Mouse (Mus musculus): Measurements from ENCODE around the gene Ftsj1. TPM values are rescaled to one million over a fixed set of nuclear protein-coding genes. Genes with fewer than 3 reads are reported as not detected.

Gene Ftsj1
- polyA plus RNA-seq, 1 experiment from 2014 or later, result 44.3 TPM

- 89% methylated on average over 7 of the region's 7 CpGs for WGBS
- Histone ChIP-seq H3K4me1 (ENCODE audit: control insufficient read depth, insufficient read depth, low read length) (no peaks in the 10 kb centered on the region), H3K4me3 (ENCODE audit: low read depth, low read length) (no peak overlapping the region), H3K9ac (ENCODE audit: low read length) (no peak overlapping the region), H3K36me3 (ENCODE audit: control insufficient read depth, insufficient read depth, low read length) (no peaks in the 10 kb centered on the region), H3K4me2 (no peak overlapping the region), H3K27me3 (ENCODE audit: control insufficient read depth, insufficient read depth, low read length) (no peaks in the 10 kb centered on the region), H3K27ac (ENCODE audit: low read depth, low read length) (no peak overlapping the region), H3K9me3 (ENCODE audit: control insufficient read depth, low read length) (no peaks in the 10 kb centered on the region)
- ATAC-seq (ENCODE audit: low FRiP score) (no peak), DNase-seq (ENCODE audit: low spot score, missing footprints) (no peak)
Observed at GRCm38 (mm10) chrX:8223473-8223872, 28.7 kb downstream of the Ftsj1 start.

- Histone ChIP-seq H3K4me3 (ENCODE audit: low read depth, low read length) (no peak overlapping the region), H3K9me3 (ENCODE audit: control insufficient read depth, low read length) (no peaks in the 10 kb centered on the region), H3K27me3 (ENCODE audit: control insufficient read depth, insufficient read depth, low read length) (no peaks in the 10 kb centered on the region), H3K4me2 (no peak overlapping the region), H3K36me3 (ENCODE audit: control insufficient read depth, insufficient read depth, low read length) (no peaks in the 10 kb centered on the region), H3K27ac (ENCODE audit: low read depth, low read length) (no peak overlapping the region), H3K9ac (ENCODE audit: low read length) (no peak overlapping the region), H3K4me1 (ENCODE audit: control insufficient read depth, insufficient read depth, low read length) (no peaks in the 10 kb centered on the region)
- ATAC-seq (ENCODE audit: low FRiP score), result no peak
- 60% methylated on average over 7 of the region's 7 CpGs for WGBS
- no peak for DNase-seq (ENCODE audit: low spot score, missing footprints)
Observed at GRCm38 (mm10) chrX:8222678-8223421, 29.4 kb downstream of the Ftsj1 start.

- H3K27me3 ChIP-seq (ENCODE audit: control insufficient read depth, insufficient read depth, low read length), result no peaks in the 10 kb centered on the region
- no peaks in the 10 kb centered on the region for H3K36me3 ChIP-seq (ENCODE audit: control insufficient read depth, insufficient read depth, low read length)
- ATAC-seq (ENCODE audit: low FRiP score), result no peak
- no peak overlapping the region for H3K4me2 ChIP-seq
- no peak for DNase-seq (ENCODE audit: low spot score, missing footprints)
- H3K9ac ChIP-seq (ENCODE audit: low read length), result no peak overlapping the region
- no peak overlapping the region for H3K4me3 ChIP-seq (ENCODE audit: low read depth, low read length)
- H3K27ac ChIP-seq (ENCODE audit: low read depth, low read length), result no peak overlapping the region
- no peaks in the 10 kb centered on the region for H3K4me1 ChIP-seq (ENCODE audit: control insufficient read depth, insufficient read depth, low read length)
- 80% methylated on average over 3 of the region's 3 CpGs for WGBS
- H3K9me3 ChIP-seq (ENCODE audit: control insufficient read depth, low read length), result no peaks in the 10 kb centered on the region
Observed at GRCm38 (mm10) chrX:8222296-8222677, 29.9 kb downstream of the Ftsj1 start.

DNA sequence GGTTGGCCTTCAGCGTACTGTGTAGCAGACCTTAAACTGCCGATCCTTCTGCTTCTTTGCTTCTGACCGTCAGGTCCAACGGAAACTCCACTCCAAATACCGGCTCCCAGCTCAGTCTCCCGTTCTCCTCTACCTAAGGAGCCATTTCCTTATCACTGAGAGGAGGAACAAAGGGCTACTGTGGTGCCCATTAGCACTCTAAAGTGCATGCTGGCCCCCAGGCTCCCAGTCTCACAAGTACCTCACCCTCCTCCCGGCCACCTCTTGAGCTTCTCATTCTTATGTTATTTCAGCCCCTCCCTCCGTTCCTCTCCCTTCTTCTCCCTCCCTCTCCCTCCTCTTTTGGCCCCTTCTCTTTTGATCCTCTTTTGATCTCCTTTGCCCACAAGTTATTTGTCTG lies 32.6 kb downstream of the Ftsj1 start:
- Histone ChIP-seq H3K4me2 (no peak overlapping the region), H3K4me3 (ENCODE audit: low read depth, low read length) (no peak overlapping the region), H3K9ac (ENCODE audit: low read length) (no peak overlapping the region), H3K36me3 (ENCODE audit: control insufficient read depth, insufficient read depth, low read length) (no peaks in the 10 kb centered on the region), H3K4me1 (ENCODE audit: control insufficient read depth, insufficient read depth, low read length) (no peaks in the 10 kb centered on the region), H3K9me3 (ENCODE audit: control insufficient read depth, low read length) (no peaks in the 10 kb centered on the region), H3K27ac (ENCODE audit: low read depth, low read length) (no peak overlapping the region), H3K27me3 (ENCODE audit: control insufficient read depth, insufficient read depth, low read length) (no peaks in the 10 kb centered on the region)
- DNase-seq (ENCODE audit: low spot score, missing footprints) (no peak), ATAC-seq (ENCODE audit: low FRiP score) (no peak)
- 34% methylated on average over 8 of the region's 8 CpGs for WGBS

DNA sequence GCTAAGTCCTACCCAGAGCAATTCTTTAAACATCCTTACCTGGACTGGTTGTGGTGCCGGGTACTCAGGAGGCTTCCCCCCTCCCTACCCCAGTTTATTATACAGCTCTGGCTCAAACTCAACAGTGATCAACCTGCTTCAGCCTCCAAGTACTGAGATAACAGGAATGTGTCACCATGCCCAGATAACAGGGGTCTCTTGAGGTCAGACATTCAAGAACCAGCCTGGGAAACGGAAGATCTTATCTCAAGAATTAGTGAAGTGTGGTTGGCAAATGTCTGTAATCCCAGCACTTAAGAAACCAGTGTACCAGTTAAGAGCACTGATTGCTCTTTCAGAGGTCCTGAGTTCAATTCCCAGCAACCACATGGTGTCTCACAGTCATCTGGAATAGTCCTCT lies 34.1 kb downstream of the Ftsj1 start:
- Histone ChIP-seq H3K27ac (ENCODE audit: low read depth, low read length) (no peak overlapping the region), H3K4me1 (ENCODE audit: control insufficient read depth, insufficient read depth, low read length) (no peaks in the 10 kb centered on the region), H3K4me2 (no peak overlapping the region), H3K36me3 (ENCODE audit: control insufficient read depth, insufficient read depth, low read length) (no peaks in the 10 kb centered on the region), H3K27me3 (ENCODE audit: control insufficient read depth, insufficient read depth, low read length) (no peaks in the 10 kb centered on the region), H3K9me3 (ENCODE audit: control insufficient read depth, low read length) (no peaks in the 10 kb centered on the region), H3K4me3 (ENCODE audit: low read depth, low read length) (no peak overlapping the region), H3K9ac (ENCODE audit: low read length) (no peak overlapping the region)
- no peak for ATAC-seq (ENCODE audit: low FRiP score)
- DNase-seq (ENCODE audit: low spot score, missing footprints), result no peak
- WGBS, result 48% methylated on average over 2 of the region's 2 CpGs

- ATAC-seq (ENCODE audit: low FRiP score), result no peak
Observed at GRCm38 (mm10) chrX:8217383-8217782, 34.8 kb downstream of the Ftsj1 start.

DNA sequence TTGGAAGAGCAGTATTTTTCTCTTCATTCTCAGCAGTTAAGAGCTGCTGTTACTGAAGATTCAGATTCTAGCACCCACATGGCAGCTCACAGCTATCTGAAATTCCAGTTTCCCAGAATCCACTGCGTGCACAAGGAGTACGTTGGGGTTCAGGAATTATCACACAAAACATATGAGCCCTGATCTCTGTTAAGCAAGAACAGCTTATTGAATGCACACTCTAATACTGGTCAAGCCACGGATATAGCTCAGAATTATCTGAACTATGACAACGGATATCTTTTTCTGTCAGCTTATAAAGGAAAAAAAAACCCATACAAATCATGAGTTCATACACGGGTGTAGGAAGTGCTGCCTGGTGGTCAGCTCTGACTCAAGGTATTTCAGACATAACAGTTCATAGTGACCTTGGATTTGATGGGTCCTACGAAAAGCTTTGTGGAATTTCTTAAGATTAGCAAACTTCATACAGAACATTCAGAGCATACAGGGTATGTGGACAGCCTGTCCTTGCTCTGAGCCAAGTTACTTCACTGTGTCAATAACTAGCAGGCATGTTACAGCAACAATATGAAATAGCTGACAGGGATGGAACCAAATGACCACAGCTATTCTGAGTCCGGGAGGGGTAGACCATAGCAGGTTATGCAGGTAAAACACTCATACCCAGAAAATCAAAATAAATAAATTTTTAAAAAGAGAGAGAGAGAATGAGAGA lies 40.6 kb downstream of the Ftsj1 start:
- 80% methylated on average over 7 of the region's 7 CpGs for WGBS
- H3K4me3 ChIP-seq (ENCODE audit: low read depth, low read length), result no peak overlapping the region
- DNase-seq (ENCODE audit: low spot score, missing footprints) (no peak), ATAC-seq (ENCODE audit: low FRiP score) (no peak)
- H3K9ac ChIP-seq (ENCODE audit: low read length), result no peak overlapping the region
- H3K9me3 ChIP-seq (ENCODE audit: control insufficient read depth, low read length), result no peaks in the 10 kb centered on the region
- H3K27ac ChIP-seq (ENCODE audit: low read depth, low read length), result no peak overlapping the region
- no peaks in the 10 kb centered on the region for H3K4me1 ChIP-seq (ENCODE audit: control insufficient read depth, insufficient read depth, low read length)
- no peaks in the 10 kb centered on the region for H3K27me3 ChIP-seq (ENCODE audit: control insufficient read depth, insufficient read depth, low read length)
- no peak overlapping the region for H3K4me2 ChIP-seq
- no peaks in the 10 kb centered on the region for H3K36me3 ChIP-seq (ENCODE audit: control insufficient read depth, insufficient read depth, low read length)

More at GRCm38 (mm10) chrX:8217383-8217782, 34.8 kb downstream of the Ftsj1 start:
- WGBS, result 36% methylated on average over 6 of the region's 6 CpGs
- Histone ChIP-seq H3K4me3 (ENCODE audit: low read depth, low read length) (no peak overlapping the region), H3K4me2 (no peak overlapping the region), H3K27me3 (ENCODE audit: control insufficient read depth, insufficient read depth, low read length) (no peaks in the 10 kb centered on the region), H3K36me3 (ENCODE audit: control insufficient read depth, insufficient read depth, low read length) (no peaks in the 10 kb centered on the region), H3K9me3 (ENCODE audit: control insufficient read depth, low read length) (no peaks in the 10 kb centered on the region), H3K9ac (ENCODE audit: low read length) (no peak overlapping the region), H3K4me1 (ENCODE audit: control insufficient read depth, insufficient read depth, low read length) (no peaks in the 10 kb centered on the region), H3K27ac (ENCODE audit: low read depth, low read length) (no peak overlapping the region)
- peak; percentile 39 for DNase-seq (ENCODE audit: low spot score, missing footprints)

- Histone ChIP-seq H3K4me2 (no peak overlapping the region), H3K36me3 (ENCODE audit: control insufficient read depth, insufficient read depth, low read length) (no peaks in the 10 kb centered on the region), H3K27me3 (ENCODE audit: control insufficient read depth, insufficient read depth, low read length) (no peaks in the 10 kb centered on the region), H3K9ac (ENCODE audit: low read length) (no peak overlapping the region), H3K27ac (ENCODE audit: low read depth, low read length) (no peak overlapping the region), H3K4me1 (ENCODE audit: control insufficient read depth, insufficient read depth, low read length) (no peaks in the 10 kb centered on the region), H3K9me3 (ENCODE audit: control insufficient read depth, low read length) (no peaks in the 10 kb centered on the region), H3K4me3 (ENCODE audit: low read depth, low read length) (no peak overlapping the region)
- WGBS, result 70% methylated on average over 2 of the region's 2 CpGs
- ATAC-seq (ENCODE audit: low FRiP score) (no peak), DNase-seq (ENCODE audit: low spot score, missing footprints) (no peak)
Observed at GRCm38 (mm10) chrX:8209720-8210119, 42.5 kb downstream of the Ftsj1 start.

DNA sequence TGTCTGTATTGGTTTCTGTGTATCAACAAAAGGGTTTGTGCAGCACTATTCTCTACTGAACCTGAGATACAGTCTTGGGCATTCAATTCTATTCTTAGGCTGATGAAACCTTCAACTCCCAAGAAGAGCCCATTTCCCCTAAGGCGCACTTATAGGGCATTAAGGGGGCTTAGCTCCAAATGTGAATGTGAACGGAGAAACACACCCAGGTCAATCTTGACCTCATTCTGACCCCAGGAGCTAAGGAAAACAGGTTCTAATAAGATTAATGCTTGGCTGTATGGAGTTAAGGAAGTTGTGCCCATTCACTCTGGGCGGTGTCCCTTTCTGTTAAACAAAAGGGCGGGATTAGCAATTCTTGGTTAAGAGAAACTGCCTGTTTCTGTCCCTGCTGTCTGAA lies 45.0 kb downstream of the Ftsj1 start:
- Histone ChIP-seq H3K27ac (ENCODE audit: low read depth, low read length) (no peak overlapping the region), H3K9ac (ENCODE audit: low read length) (no peak overlapping the region), H3K9me3 (ENCODE audit: control insufficient read depth, low read length) (no peaks in the 10 kb centered on the region), H3K4me3 (ENCODE audit: low read depth, low read length) (no peak overlapping the region), H3K36me3 (ENCODE audit: control insufficient read depth, insufficient read depth, low read length) (no peaks in the 10 kb centered on the region), H3K4me1 (ENCODE audit: control insufficient read depth, insufficient read depth, low read length) (no peaks in the 10 kb centered on the region), H3K4me2 (peak overlapping the region; percentile 55; the same call in 1 of the 2 replicates), H3K27me3 (ENCODE audit: control insufficient read depth, insufficient read depth, low read length) (no peaks in the 10 kb centered on the region)
- DNase-seq (ENCODE audit: low spot score, missing footprints) (no peak), ATAC-seq (ENCODE audit: low FRiP score) (no peak)
- WGBS, result 18% methylated on average over 4 of the region's 4 CpGs

All from midbrain, embryonic 11.5 days (tissue).